Mouse (Mus musculus): ENCODE results near the gene Ldb3. TPM values are rescaled to one million over a fixed set of nuclear protein-coding genes. Genes with fewer than 3 reads are reported as not detected.

The Ldb3 gene
- polyA plus RNA-seq, 1 experiment: 102 TPM

- Histone ChIP-seq H3K27ac (ENCODE audit: insufficient read depth, low read depth, low read length) (no peak overlapping the region), H3K4me3 (ENCODE audit: low read depth, low read length) (no peak overlapping the region), H3K36me3 (ENCODE audit: control insufficient read depth, insufficient read depth, low read length) (no peaks in the 10 kb centered on the region), H3K27me3 (ENCODE audit: control insufficient read depth, insufficient read depth, low read length) (no peaks in the 10 kb centered on the region), H3K4me1 (ENCODE audit: control insufficient read depth, insufficient read depth, insufficient read length, low read length) (peaks cover 10% of the 10 kb centered on the region; the same call in 1 of the 2 replicates)
- TF ChIP-seq POLR2A (IDR thresholded peaks at IDR 0.05; ENCODE audit: low read depth, low read length) (no peak), CTCF (IDR thresholded peaks at IDR 0.05; ENCODE audit: extremely low read depth, insufficient read length, insufficient replicate concordance, low read depth, low read length) (peak; percentile 67; the same call in 1 of the 2 replicates)
- 51% methylated on average over 10 of the region's 10 CpGs for WGBS
These were observed 32.3 kb upstream of the Ldb3 start for GRCm38 (mm10) chr14:34620611-34621376.

GRCm38 (mm10) chr14:34618808-34619207, 30.3 kb upstream of the Ldb3 start:
- H3K4me1 ChIP-seq (ENCODE audit: control insufficient read depth, insufficient read depth, insufficient read length, low read length): peaks cover 9% of the 10 kb centered on the region; the same call in 1 of the 2 replicates
- H3K4me3 ChIP-seq (ENCODE audit: low read depth, low read length): no peak overlapping the region
- H3K36me3 ChIP-seq (ENCODE audit: control insufficient read depth, insufficient read depth, low read length): no peaks in the 10 kb centered on the region
- TF ChIP-seq CTCF (IDR thresholded peaks at IDR 0.05; ENCODE audit: extremely low read depth, insufficient read length, insufficient replicate concordance, low read depth, low read length) (no peak), POLR2A (IDR thresholded peaks at IDR 0.05; ENCODE audit: low read depth, low read length) (no peak)
- H3K27ac ChIP-seq (ENCODE audit: insufficient read depth, low read depth, low read length): peak overlapping the region; percentile 62
- H3K27me3 ChIP-seq (ENCODE audit: control insufficient read depth, insufficient read depth, low read length): no peaks in the 10 kb centered on the region
- 20% methylated on average over 9 of the region's 9 CpGs for WGBS

- Histone ChIP-seq H3K36me3 (ENCODE audit: control insufficient read depth, insufficient read depth, low read length) (no peaks in the 10 kb centered on the region), H3K27me3 (ENCODE audit: control insufficient read depth, insufficient read depth, low read length) (no peaks in the 10 kb centered on the region), H3K4me1 (ENCODE audit: control insufficient read depth, insufficient read depth, insufficient read length, low read length) (peaks cover 6% of the 10 kb centered on the region; the same call in 1 of the 2 replicates), H3K27ac (ENCODE audit: insufficient read depth, low read depth, low read length) (no peak overlapping the region), H3K4me3 (ENCODE audit: low read depth, low read length) (no peak overlapping the region)
- WGBS: 3% methylated on average over 8 of the region's 8 CpGs
- TF ChIP-seq CTCF (IDR thresholded peaks at IDR 0.05; ENCODE audit: extremely low read depth, insufficient read length, insufficient replicate concordance, low read depth, low read length) (peak; percentile 99), POLR2A (IDR thresholded peaks at IDR 0.05; ENCODE audit: low read depth, low read length) (no peak)
These were observed 28.3 kb upstream of the Ldb3 start for GRCm38 (mm10) chr14:34616821-34617220.

GRCm38 (mm10) chr14:34615625-34616024, 27.1 kb upstream of the Ldb3 start:
- no peaks in the 10 kb centered on the region for H3K27me3 ChIP-seq (ENCODE audit: control insufficient read depth, insufficient read depth, low read length)
- H3K4me1 ChIP-seq (ENCODE audit: control insufficient read depth, insufficient read depth, insufficient read length, low read length): peaks cover 4% of the 10 kb centered on the region; the same call in 1 of the 2 replicates
- TF ChIP-seq POLR2A (IDR thresholded peaks at IDR 0.05; ENCODE audit: low read depth, low read length) (no peak), CTCF (IDR thresholded peaks at IDR 0.05; ENCODE audit: extremely low read depth, insufficient read length, insufficient replicate concordance, low read depth, low read length) (no peak)
- WGBS: 50% methylated on average over 4 of the region's 4 CpGs
- H3K27ac ChIP-seq (ENCODE audit: insufficient read depth, low read depth, low read length): no peak overlapping the region
- no peaks in the 10 kb centered on the region for H3K36me3 ChIP-seq (ENCODE audit: control insufficient read depth, insufficient read depth, low read length)
- no peak overlapping the region for H3K4me3 ChIP-seq (ENCODE audit: low read depth, low read length)

GRCm38 (mm10) chr14:34615082-34615481, 26.6 kb upstream of the Ldb3 start:
- H3K36me3 ChIP-seq (ENCODE audit: control insufficient read depth, insufficient read depth, low read length): no peaks in the 10 kb centered on the region
- peak overlapping the region; percentile 52 for H3K4me3 ChIP-seq (ENCODE audit: low read depth, low read length)
- TF ChIP-seq CTCF (IDR thresholded peaks at IDR 0.05; ENCODE audit: extremely low read depth, insufficient read length, insufficient replicate concordance, low read depth, low read length): no peak
- TF ChIP-seq POLR2A (IDR thresholded peaks at IDR 0.05; ENCODE audit: low read depth, low read length): no peak
- no peak overlapping the region for H3K27ac ChIP-seq (ENCODE audit: insufficient read depth, low read depth, low read length)
- 7% methylated on average over 13 of the region's 13 CpGs for WGBS
- H3K27me3 ChIP-seq (ENCODE audit: control insufficient read depth, insufficient read depth, low read length): no peaks in the 10 kb centered on the region
- peaks cover 4% of the 10 kb centered on the region; the same call in 1 of the 2 replicates for H3K4me1 ChIP-seq (ENCODE audit: control insufficient read depth, insufficient read depth, insufficient read length, low read length)

GRCm38 (mm10) chr14:34614551-34614950, 26.1 kb upstream of the Ldb3 start:
- 64% methylated on average over 15 of the region's 15 CpGs for WGBS
- Histone ChIP-seq H3K27ac (ENCODE audit: insufficient read depth, low read depth, low read length) (no peak overlapping the region), H3K4me3 (ENCODE audit: low read depth, low read length) (peak overlapping the region; percentile 52)

GRCm38 (mm10) chr14:34613523-34613922, 25.0 kb upstream of the Ldb3 start:
- Histone ChIP-seq H3K4me3 (ENCODE audit: low read depth, low read length) (no peak overlapping the region), H3K27ac (ENCODE audit: insufficient read depth, low read depth, low read length) (no peak overlapping the region), H3K36me3 (ENCODE audit: control insufficient read depth, insufficient read depth, low read length) (no peaks in the 10 kb centered on the region), H3K27me3 (ENCODE audit: control insufficient read depth, insufficient read depth, low read length) (no peaks in the 10 kb centered on the region), H3K4me1 (ENCODE audit: control insufficient read depth, insufficient read depth, insufficient read length, low read length) (no peaks in the 10 kb centered on the region; the same call in 1 of the 2 replicates)
- TF ChIP-seq CTCF (IDR thresholded peaks at IDR 0.05; ENCODE audit: extremely low read depth, insufficient read length, insufficient replicate concordance, low read depth, low read length) (no peak), POLR2A (IDR thresholded peaks at IDR 0.05; ENCODE audit: low read depth, low read length) (no peak)
- WGBS: 67% methylated on average over 6 of the region's 6 CpGs

More at GRCm38 (mm10) chr14:34614551-34614950, 26.1 kb upstream of the Ldb3 start:
- Histone ChIP-seq H3K36me3 (ENCODE audit: control insufficient read depth, insufficient read depth, low read length) (no peaks in the 10 kb centered on the region), H3K27me3 (ENCODE audit: control insufficient read depth, insufficient read depth, low read length) (no peaks in the 10 kb centered on the region), H3K4me1 (ENCODE audit: control insufficient read depth, insufficient read depth, insufficient read length, low read length) (peaks cover 4% of the 10 kb centered on the region; the same call in 1 of the 2 replicates)
- no peak for TF ChIP-seq POLR2A (IDR thresholded peaks at IDR 0.05; ENCODE audit: low read depth, low read length)

All from small intestine, adult 2 months (tissue).